Mouse (Mus musculus): ENCODE data around the gene Ccdc9.

DNA sequence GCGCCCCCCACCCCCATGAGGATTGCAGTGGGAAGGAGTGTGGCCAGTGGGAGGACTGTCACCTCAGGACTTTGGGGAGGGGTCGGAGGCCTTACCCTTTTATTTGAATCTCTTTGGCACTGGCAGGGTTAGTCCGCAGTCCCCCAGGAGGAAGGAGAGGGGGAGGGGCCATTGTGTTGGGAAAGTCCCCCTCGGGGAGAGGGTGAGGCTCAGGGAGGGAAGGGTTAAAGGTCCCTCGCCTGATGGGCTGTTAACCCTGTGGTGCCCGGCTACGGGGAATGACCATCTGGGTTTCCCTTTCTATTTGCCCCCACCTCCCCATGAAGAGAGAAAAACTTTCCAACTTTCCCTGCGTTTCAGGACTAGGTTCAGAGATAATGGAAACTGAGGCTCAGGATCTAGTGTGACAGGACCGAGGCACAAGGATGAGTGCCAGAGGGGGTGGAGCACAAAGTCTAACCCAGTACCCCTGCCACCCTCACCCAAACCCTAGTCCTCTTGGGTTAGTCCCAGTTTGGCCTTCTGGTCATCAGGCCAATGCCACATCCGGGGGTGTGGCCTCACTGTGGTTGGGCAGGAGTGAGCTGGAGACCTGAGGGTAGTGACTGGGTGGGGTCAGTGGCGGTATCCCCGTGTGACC is 26.2 kb upstream of the Ccdc9 start:
- TF ChIP-seq CTCF (conservative IDR thresholded peaks at IDR 0.05 in 1 of 2, IDR thresholded peaks at IDR 0.05 in 1 of 2; ENCODE audit: low read depth in 2 of 2, low read length in 2 of 2) (no peak), ZKSCAN1 (IDR thresholded peaks at IDR 0.05; ENCODE audit: borderline replicate concordance, low read depth, low read length) (no peak), JUN (IDR thresholded peaks at IDR 0.05; ENCODE audit: insufficient read depth, low read depth, low read length) (no peak)
